Mouse (Mus musculus) retina, adult 2 months (tissue): ENCODE measurements around the gene Abca4.
A peak's percentile ranks its signal among the peaks of the same experiment; 100 is the strongest.

ENCODE experiments used
- DNase-seq: peaks from one replicate; pipeline ENCODE4 v3.0.0-alpha.2; 2012; ENCODE audit warnings: low read depth, low spot score

Abca4 gene

GRCm38 (mm10) chr3:122109461-122109860, 65.2 kb downstream of the Abca4 start:
- no peak for DNase-seq

GRCm38 (mm10) chr3:122111141-122111981, 67.1 kb downstream of the Abca4 start:
- no peak for DNase-seq

GRCm38 (mm10) chr3:122118651-122119214, 74.5 kb downstream of the Abca4 start:
- DNase-seq: no peak

- no peak for DNase-seq
Measured at GRCm38 (mm10) chr3:122119733-122120132, 75.5 kb downstream of the Abca4 start.

GRCm38 (mm10) chr3:122120217-122120616, 76.0 kb downstream of the Abca4 start:
- DNase-seq: no peak

GRCm38 (mm10) chr3:122122127-122122663, 78.0 kb downstream of the Abca4 start:
- peak; percentile 43 for DNase-seq

- no peak for DNase-seq
Measured at GRCm38 (mm10) chr3:122122838-122123237, 78.6 kb downstream of the Abca4 start.

- DNase-seq: no peak
Measured at GRCm38 (mm10) chr3:122128999-122129493, 84.8 kb downstream of the Abca4 start.

- no peak for DNase-seq
Measured at GRCm38 (mm10) chr3:122130771-122131170, 86.5 kb downstream of the Abca4 start.

GRCm38 (mm10) chr3:122131633-122132032, 87.4 kb downstream of the Abca4 start:
- DNase-seq: no peak

- no peak for DNase-seq
Measured at GRCm38 (mm10) chr3:122133255-122133654, 89.0 kb downstream of the Abca4 start.

GRCm38 (mm10) chr3:122133840-122134239, 89.6 kb downstream of the Abca4 start:
- no peak for DNase-seq

GRCm38 (mm10) chr3:122140589-122141400, 96.6 kb downstream of the Abca4 start:
- no peak for DNase-seq

GRCm38 (mm10) chr3:122142256-122142922, 98.1 kb downstream of the Abca4 start:
- no peak for DNase-seq

GRCm38 (mm10) chr3:122143432-122143831, 99.2 kb downstream of the Abca4 start:
- no peak for DNase-seq

- DNase-seq: no peak
Measured at GRCm38 (mm10) chr3:122145430-122145829, 101.2 kb downstream of the Abca4 start.

GRCm38 (mm10) chr3:122150836-122151235, 106.6 kb downstream of the Abca4 start:
- DNase-seq: no peak

GRCm38 (mm10) chr3:122152431-122152830, 108.2 kb downstream of the Abca4 start:
- DNase-seq: no peak

GRCm38 (mm10) chr3:122154080-122154479, 109.8 kb downstream of the Abca4 start:
- DNase-seq: no peak

- DNase-seq: no peak
Measured at GRCm38 (mm10) chr3:122159447-122159846, 115.2 kb downstream of the Abca4 start.

- DNase-seq: peak; percentile 47
Measured at GRCm38 (mm10) chr3:122169616-122170178, 125.5 kb downstream of the Abca4 start.
